Mouse (Mus musculus): Measurements from ENCODE around the gene Las1l. TPM values are rescaled to one million over a fixed set of nuclear protein-coding genes. Genes with fewer than 3 reads are reported as not detected.

Las1l gene
- polyA plus RNA-seq (2017; shearing (Covaris generic)) = 100 to 1,000 TPM in 1 of 2 experiments, 10 to 100 TPM in 1; 68.8 to 104 TPM

GRCm38 (mm10) chrX:95956497-95957293 is at the start of gene Las1l:
Gene Las1l, minus strand, starts transcription at chrX:95956962.

Other genes starting within 250 kb of the Las1l start
- gene Zc3h12b, start 245.3 kb downstream of the Las1l start, polyA plus RNA-seq (2017; shearing (Covaris generic)) = 1 to 10 TPM in 1 of 2 experiments, under 1 TPM in 1; 0.77 to 2.0 TPM
- gene Msn, start 139.1 kb upstream of the Las1l start, polyA plus RNA-seq (2017; shearing (Covaris generic)) = 1,000 to 10,000 TPM in 1 of 2 experiments, 100 to 1,000 TPM in 1; 864 to 1,194 TPM